Mouse (Mus musculus): ENCODE measurements around the gene 2410004P03Rik.

The 2410004P03Rik gene

GRCm38 (mm10) chr12:17011100-17011870, at the start of gene 2410004P03Rik:
TSS of gene 2410004P03Rik (minus strand) at chr12:17011727.
- DNase-seq: peak; percentile 89 to 91

- DNase-seq: no peak
Observed at GRCm38 (mm10) chr12:17061183-17061722, 49.7 kb upstream of the 2410004P03Rik start.

- no peak for DNase-seq
Observed at GRCm38 (mm10) chr12:17058490-17058889, 47.0 kb upstream of the 2410004P03Rik start.

GRCm38 (mm10) chr12:17057110-17057509, 45.6 kb upstream of the 2410004P03Rik start:
- no peak for DNase-seq

GRCm38 (mm10) chr12:17055766-17056165, 44.2 kb upstream of the 2410004P03Rik start:
- no peak for DNase-seq

- DNase-seq: no peak
Observed at GRCm38 (mm10) chr12:17054691-17055090, 43.2 kb upstream of the 2410004P03Rik start.

GRCm38 (mm10) chr12:17052673-17053072, 41.1 kb upstream of the 2410004P03Rik start:
- DNase-seq: no peak

- no peak for DNase-seq
Observed at GRCm38 (mm10) chr12:17051057-17051456, 39.5 kb upstream of the 2410004P03Rik start.

GRCm38 (mm10) chr12:17049796-17050195, 38.3 kb upstream of the 2410004P03Rik start:
- no peak for DNase-seq

- DNase-seq: no peak
Observed at GRCm38 (mm10) chr12:17048979-17049612, 37.6 kb upstream of the 2410004P03Rik start.

GRCm38 (mm10) chr12:17043311-17043710, 31.8 kb upstream of the 2410004P03Rik start:
- DNase-seq: no peak

GRCm38 (mm10) chr12:17040567-17040966, 29.0 kb upstream of the 2410004P03Rik start:
- no peak for DNase-seq

- no peak for DNase-seq
Observed at GRCm38 (mm10) chr12:17039415-17039814, 27.9 kb upstream of the 2410004P03Rik start.

GRCm38 (mm10) chr12:17038246-17038645, 26.7 kb upstream of the 2410004P03Rik start:
- peak; percentile 12 to 44 for DNase-seq

- DNase-seq: no peak
Observed at GRCm38 (mm10) chr12:17037053-17037610, 25.6 kb upstream of the 2410004P03Rik start.

GRCm38 (mm10) chr12:17036532-17036931, 25.0 kb upstream of the 2410004P03Rik start:
- DNase-seq: no peak

- peak; percentile 51 to 60 for DNase-seq
Observed at GRCm38 (mm10) chr12:17035128-17035527, 23.6 kb upstream of the 2410004P03Rik start.

GRCm38 (mm10) chr12:17034671-17035070, 23.1 kb upstream of the 2410004P03Rik start:
- no peak for DNase-seq

GRCm38 (mm10) chr12:17033464-17033841, 21.9 kb upstream of the 2410004P03Rik start:
- no peak for DNase-seq

GRCm38 (mm10) chr12:17032694-17033463, 21.4 kb upstream of the 2410004P03Rik start:
- DNase-seq: peak; percentile 90

GRCm38 (mm10) chr12:17024554-17025110, 13.1 kb upstream of the 2410004P03Rik start:
- DNase-seq: no peak

GRCm38 (mm10) chr12:17022145-17022544, 10.6 kb upstream of the 2410004P03Rik start:
- no peak for DNase-seq

Data from kidney, postnatal 4 days (tissue).